Mouse (Mus musculus) spleen, postnatal 10 days (tissue): ENCODE data around the gene Fer.

Experiments used
- DNase-seq, 2 experiments: peaks; one replicate each; pipeline ENCODE4 v3.0.0; 2021 to 2022; ENCODE audit warnings: low spot score in 2 of 2

Fer gene

GRCm38 (mm10) chr17:63978794-63979571, 116.1 kb downstream of the Fer start:
- DNase-seq, result no peak

- no peak for DNase-seq
Observed at GRCm38 (mm10) chr17:63980167-63980566, 117.3 kb downstream of the Fer start.

- no peak for DNase-seq
Observed at GRCm38 (mm10) chr17:63988710-63989109, 125.8 kb downstream of the Fer start.

- DNase-seq, result no peak
Observed at GRCm38 (mm10) chr17:63991160-63991559, 128.3 kb downstream of the Fer start.

GRCm38 (mm10) chr17:63995921-63996320, 133.1 kb downstream of the Fer start:
- DNase-seq, result no peak

- no peak for DNase-seq
Observed at GRCm38 (mm10) chr17:63997643-63998042, 134.8 kb downstream of the Fer start.

- no peak for DNase-seq
Observed at GRCm38 (mm10) chr17:64003444-64003843, 140.6 kb downstream of the Fer start.

GRCm38 (mm10) chr17:64005575-64006249, 142.8 kb downstream of the Fer start:
- DNase-seq, result no peak

- no peak for DNase-seq
Observed at GRCm38 (mm10) chr17:64016606-64017005, 153.7 kb downstream of the Fer start.

GRCm38 (mm10) chr17:64018240-64018639, 155.4 kb downstream of the Fer start:
- no peak for DNase-seq

- DNase-seq, result no peak
Observed at GRCm38 (mm10) chr17:64018870-64019269, 156.0 kb downstream of the Fer start.

- no peak for DNase-seq
Observed at GRCm38 (mm10) chr17:64019646-64020045, 156.8 kb downstream of the Fer start.

GRCm38 (mm10) chr17:64026485-64026884, 163.6 kb downstream of the Fer start:
- no peak for DNase-seq

GRCm38 (mm10) chr17:64041771-64042170, 178.9 kb downstream of the Fer start:
- DNase-seq, result no peak

- DNase-seq, result no peak
Observed at GRCm38 (mm10) chr17:64045326-64045725, 182.5 kb downstream of the Fer start.

GRCm38 (mm10) chr17:64046557-64046956, 183.7 kb downstream of the Fer start:
- DNase-seq, result no peak

- DNase-seq, result no peak
Observed at GRCm38 (mm10) chr17:64050911-64051310, 188.0 kb downstream of the Fer start.

- DNase-seq, result no peak
Observed at GRCm38 (mm10) chr17:64053636-64054035, 190.8 kb downstream of the Fer start.

GRCm38 (mm10) chr17:64060529-64060928, 197.7 kb downstream of the Fer start:
- DNase-seq, result no peak

- DNase-seq, result no peak
Observed at GRCm38 (mm10) chr17:64065243-64065642, 202.4 kb downstream of the Fer start.

- no peak for DNase-seq
Observed at GRCm38 (mm10) chr17:64077392-64077791, 214.5 kb downstream of the Fer start.

- DNase-seq, result no peak
Observed at GRCm38 (mm10) chr17:64084751-64085150, 221.9 kb downstream of the Fer start.

GRCm38 (mm10) chr17:64085493-64085892, 222.6 kb downstream of the Fer start:
- DNase-seq, result no peak
